Mouse (Mus musculus) CD4-positive naive resting alpha-beta T cell, adult 76 days (primary cell): Measurements from ENCODE around the gene Rnasek. TPM values are rescaled to one million over a fixed set of nuclear protein-coding genes. Genes with fewer than 3 reads are reported as not detected.

Experiments used
- total RNA-seq: library from RNA; stranded (reverse); gene quantifications from one replicate; pipeline ENCODE4 v1.2.4, GENCODE M21; 2023

Gene Rnasek
- total RNA-seq, result 62.8 TPM

GRCm38 (mm10) chr11:70239541-70240279, at the start of gene Rnasek, which contains the start of gene Gm21988:
Gene Rnasek, minus strand, starts transcription at chr11:70239842.
Gene Gm21988, minus strand, starts transcription at chr11:70239830.

GRCm38 (mm10) chr11:70254931-70255531, 15.4 kb upstream of the Rnasek start, which contains the start of gene Alox12:
Gene Alox12, minus strand, starts transcription at chr11:70255353.

GRCm38 (mm10) chr11:70237457-70238167, 2.0 kb downstream of the Rnasek start, which contains the start of gene 0610010K14Rik:
Gene 0610010K14Rik, minus strand, starts transcription at chr11:70237914.

GRCm38 (mm10) chr11:70229260-70230010, 10.2 kb downstream of the Rnasek start, which contains the start of gene Bcl6b:
Gene Bcl6b, minus strand, starts transcription at chr11:70229798.

GRCm38 (mm10) chr11:70220731-70221602, 18.7 kb downstream of the Rnasek start, which contains the start of gene Slc16a13:
Gene Slc16a13, minus strand, starts transcription at chr11:70221064.

GRCm38 (mm10) chr11:70212423-70212822, 27.2 kb downstream of the Rnasek start, which contains the start of gene Slc16a11:
Gene Slc16a11, plus strand, starts transcription at chr11:70212752.

Other genes with a start within 250 kb of the Rnasek start
- 187 TPM for gene Gabarap, start 248.7 kb downstream of the Rnasek start, total RNA-seq
- gene Phf23, start 244.1 kb downstream of the Rnasek start, total RNA-seq, result 50.0 TPM
- gene Dvl2, start 239.2 kb downstream of the Rnasek start, total RNA-seq, result 26.9 TPM
- 57.5 TPM for gene Acadvl, start 224.4 kb downstream of the Rnasek start, total RNA-seq
- 38.6 TPM for gene Dlg4, start 222.9 kb downstream of the Rnasek start, total RNA-seq
- gene Asgr1, start 185.8 kb downstream of the Rnasek start, total RNA-seq, result not detected
- gene Asgr2, start 147.2 kb downstream of the Rnasek start, total RNA-seq, result not detected
- gene Mgl2, start 109.5 kb downstream of the Rnasek start, total RNA-seq, result not detected
- 1.5 TPM for gene Clec10a, start 83.6 kb downstream of the Rnasek start, total RNA-seq
- gene Slc16a11, start 27.1 kb downstream of the Rnasek start, total RNA-seq, result not detected
- 1.8 TPM for gene Slc16a13, start 18.8 kb downstream of the Rnasek start, total RNA-seq
- gene Bcl6b, start 10.0 kb downstream of the Rnasek start, total RNA-seq, result 0.21 TPM
- gene 0610010K14Rik, start 1.9 kb downstream of the Rnasek start, total RNA-seq, result 70.8 TPM
- gene Gm21988, start within 50 bp of the Rnasek start, total RNA-seq, result 2.5 TPM
- gene Alox12, start 15.5 kb upstream of the Rnasek start, total RNA-seq, result 0.73 TPM
- gene Alox12e, start 82.8 kb upstream of the Rnasek start, total RNA-seq, result not detected
- gene Alox15, start 112.2 kb upstream of the Rnasek start, total RNA-seq, result 0.62 TPM
- 27.5 TPM for gene Pelp1, start 170.2 kb upstream of the Rnasek start, total RNA-seq
- gene Arrb2, start 192.8 kb upstream of the Rnasek start, total RNA-seq, result 223 TPM
- gene Med11, start 212.1 kb upstream of the Rnasek start, total RNA-seq, result 52.7 TPM
- 0.91 TPM for gene Zmynd15, start 219.6 kb upstream of the Rnasek start, total RNA-seq
- 1.5 TPM for gene Cxcl16, start 220.1 kb upstream of the Rnasek start, total RNA-seq